Mouse (Mus musculus) lung, adult 18-20 months (tissue): ENCODE measurements around the gene Itsn1.

Experiments
- DNase-seq, 2 experiments: peaks; one replicate each; pipeline ENCODE4 v3.0.0; 2022; ENCODE audit warnings: mixed read lengths in 2 of 2

The Itsn1 gene

DNA sequence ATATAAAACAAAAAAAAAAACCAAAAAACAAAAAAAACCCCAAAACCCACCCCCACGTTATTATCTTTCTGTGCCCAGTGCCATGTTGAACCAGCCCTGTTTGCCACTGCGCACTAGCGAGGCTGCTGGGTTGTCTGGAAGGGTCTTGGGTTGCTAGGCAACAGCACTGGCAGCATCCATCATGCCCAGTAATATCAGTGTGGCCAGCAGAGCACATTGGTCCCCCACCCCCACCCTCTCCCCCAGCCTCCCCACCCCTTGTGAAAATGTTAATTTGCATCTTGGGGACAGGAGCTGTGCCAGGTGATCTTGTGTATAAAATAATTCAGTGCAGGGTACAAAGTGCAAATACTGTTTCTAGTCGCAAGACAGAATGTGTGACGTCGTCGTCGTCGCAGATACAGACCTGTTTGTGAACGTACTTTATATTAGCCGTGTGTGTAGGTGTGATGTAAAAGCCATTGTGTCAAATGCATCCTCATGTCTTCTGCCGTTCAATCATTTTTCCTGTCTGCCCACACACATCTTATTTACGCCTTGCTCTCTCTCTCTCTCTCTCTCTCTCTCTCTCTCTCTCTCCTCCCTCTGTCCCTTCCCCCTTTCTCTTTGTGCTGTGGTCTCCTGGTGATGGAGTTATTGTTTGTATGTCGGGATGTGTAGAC is 233.9 kb downstream of the Itsn1 start:
- no peak for DNase-seq

DNA sequence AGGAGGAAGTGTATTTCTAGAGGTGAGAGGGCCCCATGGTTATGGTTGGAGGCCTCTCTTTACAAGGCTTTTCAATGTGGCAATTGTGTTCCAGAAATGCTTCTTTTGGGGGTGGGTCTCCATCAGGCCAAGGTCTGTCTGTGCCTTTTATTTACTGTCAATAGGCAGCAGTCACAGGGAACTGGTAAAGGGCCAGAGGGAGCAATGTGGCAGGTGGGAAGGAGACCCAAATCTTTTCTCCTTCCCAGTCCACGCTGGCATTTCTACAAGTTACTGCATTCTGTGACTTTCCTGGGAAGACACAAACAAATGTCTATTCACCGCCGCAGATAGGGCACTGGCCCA is 234.4 kb downstream of the Itsn1 start:
- DNase-seq = no peak

DNA sequence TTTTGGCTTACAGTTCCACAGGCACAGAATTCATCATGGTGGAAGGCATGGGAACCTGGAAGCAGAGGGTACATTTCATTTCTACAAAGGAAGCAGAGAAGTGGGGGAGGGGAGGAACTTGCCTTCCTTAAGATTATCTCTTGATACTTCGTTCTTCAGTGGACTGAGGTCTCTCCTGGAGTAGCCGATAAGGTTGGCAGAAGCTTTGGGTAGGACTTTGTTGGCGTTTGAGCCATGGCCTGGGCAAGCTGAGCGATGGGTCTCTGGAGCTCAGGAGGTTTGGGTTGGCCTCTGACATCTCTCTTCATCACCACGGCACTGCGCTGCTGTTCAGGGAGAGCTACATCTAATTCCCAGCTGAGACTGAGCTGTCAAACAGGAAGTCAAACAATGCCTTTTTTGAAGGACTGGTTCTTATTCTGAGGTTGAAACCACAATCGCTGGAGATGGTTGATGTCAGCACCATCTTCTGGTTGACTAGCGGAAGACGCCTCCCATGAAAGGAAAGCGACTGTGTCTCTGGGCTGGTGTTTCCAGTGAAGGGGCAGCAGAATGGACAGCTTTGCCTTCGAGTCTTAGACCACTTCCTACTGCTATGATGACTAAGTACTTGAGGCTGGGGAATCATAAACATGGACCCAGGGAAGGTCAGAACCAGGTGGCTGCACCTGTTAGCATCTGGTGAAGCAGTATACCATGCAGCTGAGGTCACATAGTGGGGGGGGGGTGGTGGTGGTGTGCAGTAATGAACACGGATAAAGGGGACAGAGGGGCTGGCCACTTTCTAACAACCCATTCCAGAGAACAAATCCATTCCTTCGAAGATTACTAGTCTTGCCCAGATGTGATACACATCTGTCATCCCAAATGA is 235.5 kb downstream of the Itsn1 start:
- DNase-seq = no peak

DNA sequence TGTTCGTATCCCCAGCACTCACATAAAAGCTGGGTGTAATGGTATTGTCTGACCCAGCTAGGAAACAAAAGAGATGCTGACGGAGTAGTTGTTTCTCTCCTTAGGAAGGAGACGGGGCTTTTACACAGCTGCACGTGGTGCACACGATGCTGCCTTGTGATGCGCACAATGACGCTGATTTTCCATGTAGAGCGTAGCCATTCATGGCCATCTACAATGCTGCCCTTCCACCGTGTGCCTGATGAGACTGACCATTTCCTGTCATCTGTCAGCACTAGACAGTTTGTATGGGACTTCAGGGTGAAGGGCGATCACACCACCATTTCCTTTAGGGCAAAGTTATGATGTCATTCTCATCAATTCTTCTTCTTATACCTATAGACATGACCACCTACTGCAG is 239.6 kb downstream of the Itsn1 start:
- DNase-seq = no peak

DNA sequence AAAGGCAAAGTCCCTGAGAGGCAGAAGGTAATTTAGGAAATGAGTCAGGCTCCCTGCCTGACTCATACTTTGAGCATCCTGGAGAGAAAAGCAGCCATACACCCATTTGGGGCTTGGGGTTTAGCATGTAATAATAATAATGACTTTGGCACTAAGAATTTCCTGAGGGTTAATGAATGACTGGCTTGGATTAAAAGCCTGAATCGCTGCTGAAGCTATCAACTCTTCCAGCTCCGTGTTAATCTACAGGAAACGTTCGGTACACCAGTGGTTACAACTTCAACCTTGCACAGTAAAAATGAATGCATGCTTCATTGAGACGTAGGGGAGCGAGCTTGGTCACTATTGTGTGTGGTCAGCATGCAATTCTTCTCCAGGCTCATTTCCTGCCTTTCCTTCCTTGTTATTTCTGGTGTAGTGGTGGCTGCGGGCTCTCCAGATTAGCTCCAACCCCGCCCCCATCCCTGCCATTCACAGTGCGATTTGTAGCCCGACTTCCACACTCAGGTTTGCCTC is 240.5 kb downstream of the Itsn1 start:
- DNase-seq = no peak
